Mouse (Mus musculus) spleen, adult 18-20 months (tissue): ENCODE data around the gene Prkci.
A peak's percentile ranks its signal among the peaks of the same experiment; 100 is the strongest.

Experiments used
- DNase-seq, 2 experiments: peaks; one replicate each; pipeline ENCODE4 v3.0.0; 2022; ENCODE audit warnings: mixed read lengths in 2 of 2

The Prkci gene

DNA sequence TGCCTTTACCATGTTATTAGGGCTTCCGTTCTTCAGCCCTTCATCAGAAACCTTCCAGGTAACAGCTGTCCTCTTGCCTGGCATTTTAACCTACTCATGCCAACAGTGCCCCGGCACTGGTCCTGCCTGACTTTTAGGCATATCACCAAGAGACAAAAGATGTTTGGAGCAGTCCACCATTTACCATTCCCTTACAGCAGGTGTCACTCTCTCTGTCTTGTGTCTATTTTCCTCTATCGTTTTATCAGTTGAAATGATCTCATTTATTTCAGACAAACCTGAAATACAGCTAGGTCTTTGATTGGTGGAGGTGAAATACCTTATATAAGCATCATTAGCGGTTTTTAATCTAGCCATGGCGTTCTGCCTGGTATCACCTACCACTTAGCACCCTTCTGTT, 53.5 kb downstream of the Prkci start:
- DNase-seq, result no peak

DNA sequence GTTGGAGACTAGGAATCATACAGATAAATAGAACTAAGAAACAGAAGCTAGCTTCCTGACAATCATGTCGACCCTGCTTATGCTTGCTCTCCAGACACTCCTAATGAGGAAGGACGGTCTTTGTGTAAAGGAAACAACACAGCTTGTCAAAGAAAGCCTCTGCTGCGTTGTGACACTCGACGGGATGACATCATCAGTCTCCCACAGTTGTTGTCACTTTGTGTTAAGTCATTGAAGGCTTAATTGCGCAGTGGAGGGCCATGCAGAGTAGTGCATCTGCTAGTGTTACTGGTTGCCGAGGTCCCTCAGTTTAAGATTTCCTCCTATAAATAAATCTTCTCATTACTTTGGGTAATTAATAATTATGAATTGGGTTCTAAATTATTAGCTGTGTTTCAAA, 54.8 kb downstream of the Prkci start:
- DNase-seq, result no peak

DNA sequence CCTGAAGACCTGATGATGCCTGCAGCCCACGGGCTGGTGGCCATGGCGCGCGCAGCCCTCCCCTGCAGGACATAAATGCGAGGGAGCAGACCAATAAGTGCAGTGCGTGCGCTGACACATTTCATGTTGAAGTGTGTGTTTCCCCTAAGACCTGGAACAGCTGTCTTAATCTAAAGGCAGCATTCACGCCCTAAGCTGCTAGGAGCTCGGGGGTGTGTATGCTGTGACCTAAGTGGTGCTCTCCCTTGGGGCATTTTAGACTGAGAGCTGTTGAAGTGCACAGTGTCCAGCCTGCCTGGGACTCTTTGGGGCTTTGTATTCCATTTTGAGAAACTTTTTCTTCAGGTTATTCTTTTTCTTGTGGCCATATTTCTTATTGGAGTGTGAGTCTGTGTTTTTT, 56.2 kb downstream of the Prkci start:
- no peak for DNase-seq

DNA sequence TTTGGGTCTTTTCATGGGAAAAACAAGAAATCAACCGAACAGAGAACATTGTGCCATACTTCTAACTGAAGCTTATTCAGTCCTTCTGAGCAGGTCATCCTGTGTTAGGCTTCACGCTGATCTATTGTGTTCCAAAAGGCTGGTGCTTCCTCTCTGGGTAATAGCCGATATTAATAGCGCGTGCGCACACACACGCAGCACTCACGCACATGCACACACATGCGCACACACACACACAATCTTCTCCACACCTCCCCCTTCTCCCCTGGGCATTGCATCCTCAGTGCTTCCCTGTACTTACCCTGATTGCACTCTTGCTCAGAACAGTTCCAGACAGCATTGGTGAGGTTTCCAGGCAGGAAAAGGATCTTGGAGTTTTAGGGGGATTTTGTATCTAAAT, 57.6 kb downstream of the Prkci start:
- DNase-seq, result no peak

DNA sequence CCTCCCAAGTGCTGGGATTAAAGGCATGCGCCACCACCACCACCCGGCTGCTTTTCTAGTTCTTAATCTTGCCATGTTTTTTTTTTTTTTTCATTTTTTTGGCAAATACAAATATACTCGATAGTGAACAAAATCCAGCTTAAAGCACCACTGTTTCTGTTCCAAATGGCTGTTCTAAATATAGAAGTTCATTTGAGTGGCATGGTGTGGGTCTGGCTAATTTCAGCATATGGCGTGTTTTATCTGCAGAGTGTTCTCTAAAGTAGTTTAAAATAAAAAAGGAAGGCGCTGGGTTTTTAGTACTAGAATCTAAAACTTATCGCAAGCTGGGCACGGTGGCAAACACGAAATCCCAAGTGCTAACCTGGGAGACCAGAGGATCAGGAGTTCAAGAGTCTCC, 59.3 kb downstream of the Prkci start:
- no peak for DNase-seq

DNA sequence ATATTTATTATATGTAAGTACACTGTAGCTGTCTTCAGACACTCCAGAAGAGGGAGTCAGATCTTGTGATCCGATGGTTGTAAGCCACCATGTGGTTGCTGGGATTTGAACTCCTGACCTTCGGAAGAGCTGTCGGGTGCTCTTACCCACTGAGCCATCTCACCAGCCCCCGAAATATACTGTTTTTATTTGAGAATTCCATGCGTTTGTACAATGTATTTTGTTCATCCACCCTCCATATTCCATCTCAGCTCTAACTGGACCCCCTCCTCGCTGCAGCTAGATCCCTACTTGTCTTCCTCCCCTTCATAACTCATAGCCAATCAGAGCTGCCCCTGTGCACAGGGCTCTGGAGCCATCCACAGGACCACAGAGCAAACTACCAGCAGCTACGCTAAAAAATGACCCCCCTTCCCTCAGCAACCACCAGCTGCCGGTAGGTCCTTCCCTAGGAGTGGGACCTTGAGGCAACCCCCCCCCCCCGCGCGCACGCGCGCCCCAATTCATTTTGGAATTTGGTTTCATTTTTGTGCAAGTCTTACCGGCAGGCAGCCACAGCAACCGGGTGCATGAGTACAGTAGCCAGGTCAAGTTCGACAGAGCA, 60.6 kb downstream of the Prkci start:
- no peak for DNase-seq

DNA sequence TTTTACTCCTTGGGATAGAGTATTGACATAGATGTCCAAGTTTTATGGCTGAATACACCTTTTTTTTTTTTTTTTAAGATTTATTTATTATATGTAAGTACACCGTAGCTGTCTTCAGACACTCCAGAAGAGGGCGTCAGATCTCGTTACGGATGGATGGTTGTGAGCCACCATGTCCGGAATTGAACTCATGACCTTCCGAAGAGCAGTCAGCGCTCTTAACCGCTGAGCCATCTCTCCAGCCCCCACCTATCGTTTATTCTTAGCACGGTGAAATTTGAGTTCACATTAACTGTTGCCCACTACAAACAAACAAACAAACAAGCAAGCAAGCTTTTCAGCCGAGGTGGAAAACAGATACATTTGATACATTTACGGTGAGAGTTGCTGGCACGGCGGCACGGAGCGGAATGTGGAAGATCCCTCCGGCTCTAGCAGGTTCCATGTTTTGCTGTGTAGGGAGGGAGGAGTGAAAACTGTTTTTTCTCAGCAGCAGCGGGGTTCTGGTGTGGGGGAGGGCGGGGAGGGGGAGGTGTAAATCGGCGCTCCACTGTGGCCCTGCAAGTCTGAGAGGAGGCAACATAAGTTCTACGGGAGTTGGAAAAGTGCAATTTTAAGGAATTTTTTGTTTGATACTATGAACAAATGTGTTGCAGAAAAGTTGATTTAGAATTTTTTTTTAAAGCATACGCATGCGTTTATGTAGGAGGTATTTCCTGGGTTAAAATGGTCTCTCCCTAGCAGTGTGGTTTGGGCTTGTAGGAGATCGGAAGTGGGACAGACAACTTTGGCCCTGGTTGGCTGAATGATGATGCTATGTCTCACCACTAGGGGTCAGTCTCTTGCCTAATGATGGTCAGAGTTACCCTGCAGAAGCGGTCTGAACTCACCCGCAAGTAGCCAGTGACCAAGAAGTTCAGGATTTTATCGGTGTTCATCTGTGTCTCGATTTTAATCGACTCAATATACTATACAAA, 61.4 kb downstream of the Prkci start:
- peak; percentile 42 for DNase-seq

DNA sequence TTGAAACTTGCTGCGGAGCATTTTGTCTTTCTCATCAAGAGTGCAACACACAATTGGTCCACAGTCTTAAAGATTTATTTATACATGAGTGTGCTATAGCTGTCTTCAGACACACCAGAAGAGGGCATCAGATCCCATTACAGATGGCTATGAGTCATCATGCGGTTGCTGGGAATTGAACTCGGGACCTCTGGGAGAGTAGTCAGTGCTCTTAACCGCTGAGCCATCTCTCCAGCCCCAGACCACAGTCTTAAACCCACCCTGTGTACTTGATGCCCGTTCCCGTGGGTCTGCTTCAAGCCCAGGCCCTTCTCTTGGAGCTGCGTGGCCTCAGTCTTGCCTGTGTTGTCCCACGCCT, 65.2 kb downstream of the Prkci start:
- no peak for DNase-seq

DNA sequence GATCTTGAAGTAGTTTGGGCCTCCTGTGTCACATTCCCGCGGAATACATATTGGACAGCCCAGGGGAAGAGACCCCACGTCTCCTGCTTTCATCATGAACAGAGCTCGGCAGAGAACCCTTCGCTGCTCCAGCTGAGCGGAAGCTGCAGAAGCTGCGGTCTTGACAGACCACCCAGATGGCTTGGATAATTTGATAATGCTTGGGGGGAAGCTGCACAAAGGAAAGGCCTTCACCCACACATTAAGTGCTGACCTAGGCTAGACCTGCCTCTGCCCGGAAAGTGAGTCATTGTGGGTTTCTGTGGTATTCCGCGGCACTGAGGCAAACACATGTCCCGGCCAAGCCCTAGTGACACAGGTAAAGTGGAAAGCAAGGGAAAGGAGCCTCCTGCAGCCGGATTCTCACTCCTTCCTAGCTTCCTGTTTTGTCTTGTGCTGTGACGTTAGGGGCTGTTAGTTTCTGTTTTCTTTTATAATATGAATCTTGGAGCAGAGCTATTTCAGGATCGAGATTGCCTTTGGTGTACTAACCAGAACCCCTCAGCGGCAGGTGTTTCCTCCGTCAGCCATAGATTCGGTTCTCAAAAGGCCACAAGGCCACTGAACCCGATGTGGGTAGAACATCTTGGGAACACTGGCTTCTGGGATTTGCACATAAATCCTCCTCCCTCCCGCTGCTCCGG, 65.7 kb downstream of the Prkci start:
- peak; percentile 22 to 47 for DNase-seq

DNA sequence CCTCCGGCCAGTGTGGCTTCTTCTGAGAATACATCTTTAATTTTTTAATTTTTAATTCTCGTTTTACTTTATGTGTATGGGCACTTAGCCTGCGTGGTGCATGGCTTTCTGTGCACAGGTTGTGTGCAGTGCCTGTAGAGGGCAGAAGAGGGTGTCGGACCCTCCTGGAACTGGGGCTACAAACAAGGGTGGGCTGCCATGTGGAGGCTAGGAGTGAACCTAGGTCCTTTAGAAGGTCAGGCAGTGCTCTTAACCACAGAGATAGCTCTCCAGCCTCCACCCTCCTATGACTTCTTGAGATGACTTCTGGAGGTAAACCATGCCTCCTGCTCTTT, 66.2 kb downstream of the Prkci start:
- peak in 1 of 2 experiments; percentile 24 for DNase-seq

DNA sequence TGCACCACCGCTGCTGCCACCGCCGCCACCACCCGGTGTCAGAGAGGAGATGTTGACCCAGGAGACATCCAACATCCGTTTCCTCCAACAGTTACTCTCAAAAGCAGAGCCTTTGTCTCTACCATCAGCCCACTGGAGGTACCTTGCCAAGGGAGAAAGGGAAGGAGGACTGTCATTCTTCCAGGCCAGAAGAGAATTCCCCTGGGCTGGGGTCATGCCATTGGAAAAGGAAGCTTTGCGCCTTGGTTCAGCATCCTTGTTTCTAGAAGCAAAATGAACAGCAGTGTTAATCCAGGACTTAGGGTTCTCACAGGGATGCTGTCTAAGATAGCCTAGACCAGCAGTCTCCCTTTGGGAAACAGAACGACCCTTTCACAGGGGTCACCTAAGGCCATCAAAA, 66.8 kb downstream of the Prkci start:
- DNase-seq, result no peak

DNA sequence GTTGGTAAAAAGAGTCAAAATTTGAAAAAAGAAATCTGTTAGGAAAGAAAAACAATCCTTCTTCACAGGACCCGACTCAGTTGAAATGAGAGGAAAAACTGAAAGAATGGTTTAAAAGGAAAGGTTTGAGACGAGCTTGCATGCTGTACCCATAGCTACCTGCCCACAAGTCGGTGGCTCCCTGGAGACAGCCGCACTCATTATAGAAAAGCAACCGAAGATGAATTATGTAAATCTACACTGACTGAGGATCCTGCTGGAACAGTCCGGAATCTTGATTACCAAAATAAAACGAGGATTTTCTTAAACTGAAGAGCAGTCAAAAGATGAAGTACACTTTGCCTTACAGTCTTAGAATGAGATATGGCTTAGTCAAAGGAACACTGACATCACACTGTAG, 72.9 kb downstream of the Prkci start:
- DNase-seq, result no peak

DNA sequence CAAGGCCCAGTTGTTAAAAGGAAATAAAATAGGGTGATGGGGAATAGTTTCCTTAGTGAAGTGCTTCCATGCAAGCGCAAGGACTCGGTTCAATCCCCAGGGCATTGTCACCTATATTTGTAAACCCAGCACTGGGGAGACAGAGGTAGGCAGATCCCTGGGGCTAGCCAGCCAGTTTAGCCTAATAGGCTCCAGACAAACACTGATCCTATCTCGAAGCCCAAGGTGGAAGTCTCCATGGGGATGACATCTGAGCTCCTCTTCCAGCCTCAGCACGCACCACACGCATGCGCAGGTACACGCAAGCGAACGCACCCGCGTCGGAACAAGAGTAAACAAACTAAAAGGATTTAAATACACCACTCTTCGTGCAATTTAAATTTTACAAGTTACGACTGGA, 76.3 kb downstream of the Prkci start:
- no peak for DNase-seq

DNA sequence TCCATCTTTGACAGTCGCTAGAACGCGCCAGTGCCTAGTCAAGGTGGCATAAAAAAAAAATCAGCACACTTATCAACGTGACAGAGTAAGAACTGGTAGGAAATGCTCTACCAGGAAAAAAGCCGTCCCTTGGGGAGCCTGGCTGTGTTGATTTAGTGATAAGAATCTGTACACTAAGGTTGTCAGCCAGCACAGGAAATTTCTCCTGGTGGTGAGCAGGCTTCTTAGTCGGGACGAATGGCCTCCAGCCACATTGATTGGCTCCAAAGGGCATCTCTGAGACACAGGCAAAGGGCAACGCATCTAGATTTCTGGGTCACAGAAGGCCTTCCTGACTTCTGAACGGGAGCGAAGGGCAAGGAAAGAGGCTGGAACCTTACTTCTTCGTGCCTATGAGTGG, 80.3 kb downstream of the Prkci start:
- DNase-seq, result no peak

DNA sequence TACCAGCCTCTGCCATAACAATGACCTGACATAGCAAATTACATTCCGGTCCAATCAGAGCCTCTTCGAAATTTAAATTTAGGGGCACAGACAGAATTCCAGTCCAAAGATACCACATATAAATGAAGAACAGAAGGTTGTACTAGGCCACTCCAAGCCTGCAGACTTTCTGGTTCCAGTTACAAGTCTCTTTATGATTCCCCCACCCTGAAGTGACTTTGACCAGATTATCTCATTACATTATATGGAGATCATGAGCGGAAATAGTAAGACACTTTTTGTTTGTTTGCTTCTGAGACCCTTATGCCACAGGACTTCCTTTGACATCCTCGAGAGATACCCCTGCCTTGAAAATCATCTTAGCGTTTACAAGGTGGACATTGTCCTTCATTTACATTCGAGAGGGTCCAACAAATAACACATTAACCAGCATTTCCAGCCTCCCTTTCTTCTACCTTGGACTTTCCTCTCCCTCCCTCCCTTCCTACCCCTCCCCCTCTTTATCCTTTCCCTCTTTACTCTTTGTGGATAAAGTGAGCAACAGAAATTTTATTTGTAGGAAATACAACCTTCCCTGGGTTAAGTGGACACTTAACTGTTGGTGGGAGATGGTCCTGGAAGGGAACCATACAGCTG, 81.6 kb downstream of the Prkci start:
- DNase-seq, result no peak

DNA sequence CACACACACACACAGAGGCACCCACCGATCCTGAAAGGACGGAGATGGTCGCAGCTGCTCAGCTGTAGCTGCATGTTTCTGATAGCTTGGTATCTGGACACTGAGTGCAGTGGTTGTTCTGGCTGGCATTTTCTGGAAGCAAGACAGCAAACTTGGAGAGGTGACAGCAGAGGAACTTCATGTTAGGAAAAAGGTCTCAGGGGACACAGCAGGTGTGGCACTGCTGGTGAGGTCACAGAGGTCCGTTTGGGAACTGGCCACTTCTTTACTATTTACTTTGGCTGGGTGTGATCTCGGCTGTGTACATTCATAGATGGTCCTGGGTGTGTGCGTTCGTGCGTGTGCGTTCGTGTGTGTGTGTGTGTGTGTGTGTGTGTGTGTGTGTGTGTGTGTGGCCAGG, 83.9 kb downstream of the Prkci start:
- DNase-seq, result no peak

DNA sequence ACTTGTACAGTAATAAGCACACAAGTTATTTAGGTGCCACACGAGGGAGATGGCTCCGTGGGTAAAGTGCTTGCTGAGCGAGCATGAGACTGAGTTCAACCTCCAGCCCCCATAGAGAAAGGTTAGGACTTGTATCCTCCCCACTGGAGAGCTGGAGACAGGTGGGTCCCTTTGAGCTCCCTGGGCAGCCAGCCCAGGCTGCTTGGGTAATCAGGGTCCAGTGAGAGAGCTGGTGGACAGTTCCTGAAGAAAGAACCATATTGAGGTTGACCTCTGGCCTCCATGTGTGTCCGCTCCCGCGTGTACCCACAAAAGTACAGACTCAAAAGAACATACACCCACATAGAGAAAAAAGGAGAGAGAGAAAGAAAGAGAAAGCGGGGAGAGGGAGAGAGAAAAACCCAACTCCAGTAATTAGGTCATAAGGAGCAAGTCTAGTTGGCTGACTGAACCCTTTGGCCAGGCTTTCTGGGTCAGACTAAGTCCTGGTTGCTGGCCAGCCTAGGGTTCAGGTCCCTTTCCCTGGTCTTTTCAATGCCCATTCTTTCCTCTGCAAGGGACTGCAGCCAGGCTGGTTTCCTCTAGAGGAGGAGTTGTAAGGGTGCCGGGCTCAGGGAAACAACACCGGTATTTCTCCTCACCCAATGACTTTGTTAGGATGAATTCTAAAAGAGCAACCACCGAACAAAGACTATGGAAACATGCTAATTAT, 85.4 kb downstream of the Prkci start:
- DNase-seq, result no peak

DNA sequence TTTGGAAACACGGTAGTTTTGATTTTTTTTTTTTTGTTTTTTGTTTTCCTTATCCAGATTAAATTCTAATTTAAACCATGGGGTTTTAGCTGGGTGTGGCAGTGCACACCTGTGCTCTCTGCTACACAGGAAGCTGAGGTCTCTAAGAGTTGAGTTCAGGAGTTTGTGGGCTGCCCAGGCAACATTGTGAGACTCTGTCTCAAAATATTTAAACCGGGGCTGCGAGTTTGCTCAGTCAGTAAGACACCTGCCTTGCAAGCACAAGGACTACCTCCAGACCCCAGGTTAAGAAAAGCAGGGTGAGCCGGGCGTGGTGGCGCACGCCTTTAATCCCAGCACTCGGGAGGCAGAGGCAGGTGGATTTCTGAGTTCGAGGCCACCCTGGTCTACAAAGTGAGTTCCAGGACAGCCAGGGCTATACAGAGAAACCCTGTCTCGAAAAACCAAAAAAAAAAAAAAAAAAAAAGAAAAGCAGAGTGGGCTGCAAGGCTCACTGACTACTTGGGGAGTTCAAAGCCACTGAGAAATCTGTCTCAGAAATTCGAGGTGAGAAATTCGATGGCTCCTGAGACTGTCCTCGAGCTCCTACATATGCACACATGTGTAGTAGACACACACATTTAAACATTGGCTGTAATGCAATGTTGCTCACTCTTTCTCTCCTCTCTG, 87.4 kb downstream of the Prkci start:
- DNase-seq, result no peak

DNA sequence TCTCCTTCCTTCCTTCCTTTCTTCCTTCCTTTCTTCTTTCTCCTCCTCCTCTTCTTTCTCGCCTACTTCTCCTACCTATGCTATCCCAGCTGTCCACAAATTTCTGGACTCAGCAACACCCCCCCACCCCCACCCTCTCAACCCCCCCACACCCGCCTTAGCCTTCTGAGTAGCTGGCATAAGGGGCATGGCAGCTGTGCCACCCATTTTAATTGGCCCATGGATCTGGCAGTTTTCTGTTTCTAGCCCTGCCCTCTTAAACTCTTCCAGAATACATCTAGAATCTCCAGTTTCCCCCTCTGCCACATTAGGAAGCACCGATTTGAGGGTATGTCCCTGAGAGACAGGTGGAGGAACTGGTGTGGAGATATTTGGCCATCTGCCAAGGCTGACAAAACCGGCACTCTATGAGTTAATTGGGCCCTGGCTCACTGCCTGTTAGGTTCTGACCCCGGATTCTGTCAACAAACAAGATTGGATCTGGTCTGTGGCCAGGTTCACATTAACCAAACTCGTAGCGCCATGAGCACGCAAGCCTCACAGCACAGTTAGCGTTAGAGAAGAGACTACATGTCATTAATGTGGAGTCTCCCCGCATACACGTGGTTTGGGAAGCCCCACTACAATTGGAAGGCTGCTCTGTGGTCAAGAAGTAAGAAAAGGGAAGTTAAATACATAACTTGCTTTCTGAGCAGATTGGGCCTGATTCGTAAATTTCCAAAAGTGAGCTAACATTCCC, 88.1 kb downstream of the Prkci start:
- peak; percentile 21 to 46 for DNase-seq

DNA sequence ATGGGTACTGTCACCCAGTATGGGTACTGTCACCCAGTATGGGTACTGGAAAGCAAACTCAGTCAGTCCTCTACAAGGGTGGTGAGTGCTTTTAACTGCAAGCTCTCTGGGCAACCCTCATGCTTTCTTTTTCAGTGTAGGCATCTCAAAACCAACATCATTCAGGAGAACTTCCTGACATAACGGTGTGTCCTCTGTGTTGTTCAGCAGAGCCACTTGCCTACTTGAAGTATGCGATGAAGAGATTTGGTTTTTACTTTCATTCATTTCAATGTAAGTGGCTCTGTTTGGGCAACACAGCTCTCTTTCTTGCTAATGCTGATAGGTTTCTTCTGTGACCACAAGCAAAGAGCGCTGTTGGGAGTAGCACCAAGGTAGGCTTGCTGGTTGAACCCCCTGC, 89.5 kb downstream of the Prkci start:
- DNase-seq, result no peak
